Comparison of ENCODE assay signal across 10 mouse cellular contexts in the genomic region with DNA sequence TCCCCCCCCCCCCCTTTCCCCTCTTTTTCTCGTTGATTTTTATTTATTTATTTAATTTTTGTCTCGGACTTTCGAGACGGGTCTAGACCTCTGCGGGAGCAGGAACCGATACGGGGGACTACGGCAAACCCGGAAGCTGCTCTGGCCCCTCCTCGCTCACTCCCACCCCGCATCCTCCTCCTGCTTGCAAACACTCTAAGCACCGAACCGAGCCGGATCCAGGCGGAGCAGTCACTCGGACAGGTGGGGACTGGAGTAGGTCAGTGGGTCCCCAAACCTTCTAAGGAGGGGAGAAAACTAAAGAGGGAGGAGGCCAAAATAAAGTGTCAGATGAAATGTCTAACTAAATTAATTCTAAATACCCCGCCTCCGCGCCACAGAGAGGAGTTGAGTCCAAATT. TPM values are rescaled to one million over a fixed set of nuclear protein-coding genes. Genes with fewer than 3 reads are reported as not detected.
A peak's percentile ranks its signal among the peaks of the same experiment; 100 is the strongest.
DNase-seq lines count a peak whose midpoint lies in the region; ATAC-seq and TF ChIP-seq lines count a peak whose summit lies in the region.
"Had no signal": no experiment of that assay in that cellular context is flagged by ENCODE, and none has a peak within 500 bp of the region (broad histone marks: within the 10 kb centered on the region; RNA-seq: fewer than 3 reads in every experiment).

No protein-coding gene starts in this region.

- H3K4me3 ChIP-seq in embryonic facial prominence, embryonic 10.5 days: peak overlapping the region; percentile 36
- peak overlapping the region; percentile 20; the same call in 1 of the 2 replicates for H3K4me3 ChIP-seq in intestine, embryonic 15.5 days (replicated peaks)
- peak overlapping the region; percentile 14 for H3K4me3 ChIP-seq in neural tube, embryonic 15.5 days (replicated peaks)
- H3K4me3 ChIP-seq in layer of hippocampus, adult 2 months: no peak overlapping the region

- TF ChIP-seq CTCF in layer of hippocampus, adult 2 months (conservative IDR thresholded peaks at IDR 0.05): no peak

- H3K9me3 ChIP-seq in embryonic facial prominence, embryonic 10.5 days: no peaks in the 10 kb centered on the region
- H3K9me3 ChIP-seq in intestine, embryonic 15.5 days: no peaks in the 10 kb centered on the region
- H3K9me3 ChIP-seq in neural tube, embryonic 15.5 days (replicated peaks): no peaks in the 10 kb centered on the region

- DNase-seq in left cerebral cortex, postnatal 4 days: peak; percentile 46
- DNase-seq in left cerebral cortex, adult 9 months (ENCODE audit: low spot score in 2 of 2): no peak
- DNase-seq in embryonic facial prominence, embryonic 10.5 days (ENCODE audit: low spot score): peak; percentile 43
- no peak for DNase-seq in layer of hippocampus, adult 2 months (ENCODE audit: low spot score in 2 of 2)
- no peak for DNase-seq in left cerebral cortex, adult 11 months (ENCODE audit: low spot score)
- DNase-seq: adrenal gland, adult 2 months had no signal

- no peak overlapping the region for H3K9ac ChIP-seq in intestine, embryonic 15.5 days
- H3K9ac ChIP-seq in neural tube, embryonic 15.5 days (replicated peaks): no peak overlapping the region
- H3K9ac ChIP-seq: liver, embryonic 14.5 days had no signal

- ATAC-seq in intestine, embryonic 15.5 days: no peak
- ATAC-seq in neural tube, embryonic 15.5 days (ENCODE audit: low FRiP score): no peak

- H3K27me3 ChIP-seq in embryonic facial prominence, embryonic 10.5 days (replicated peaks; ENCODE audit: low read depth, poor library complexity, severe bottlenecking): peaks cover 100% of the 10 kb centered on the region
- H3K27me3 ChIP-seq in intestine, embryonic 15.5 days (replicated peaks): peaks cover 96% of the 10 kb centered on the region
- peaks cover 91% of the 10 kb centered on the region for H3K27me3 ChIP-seq in neural tube, embryonic 15.5 days (replicated peaks)

- no peak overlapping the region for H3K27ac ChIP-seq in embryonic facial prominence, embryonic 10.5 days (replicated peaks)
- H3K27ac ChIP-seq in intestine, embryonic 15.5 days: no peak overlapping the region
- H3K27ac ChIP-seq in neural tube, embryonic 15.5 days (replicated peaks): no peak overlapping the region
- no peak overlapping the region for H3K27ac ChIP-seq in layer of hippocampus, adult 2 months
- H3K27ac ChIP-seq: liver, embryonic 14.5 days had no signal

- peaks cover 8% of the 10 kb centered on the region for H3K4me1 ChIP-seq in embryonic facial prominence, embryonic 10.5 days
- 0 out of 2 replicates have a peak, but pooled peaks cover 3% of the 10 kb centered on the region for H3K4me1 ChIP-seq in intestine, embryonic 15.5 days (replicated peaks)
- H3K4me1 ChIP-seq in neural tube, embryonic 15.5 days: 0 out of 2 replicates have a peak, but pooled peaks cover 5% of the 10 kb centered on the region

- intact Hi-C loops in left cerebral cortex, postnatal 4 days (cut with DNase I): loop anchor here (10.0 kb wide), 2 partner anchors 208 to 728 kb away; no protein-coding TSS in a partner anchor

- H3K36me3 ChIP-seq in embryonic facial prominence, embryonic 10.5 days (replicated peaks): no peaks in the 10 kb centered on the region
- H3K36me3 ChIP-seq in intestine, embryonic 15.5 days: no peaks in the 10 kb centered on the region
- H3K36me3 ChIP-seq in neural tube, embryonic 15.5 days: no peaks in the 10 kb centered on the region

- WGBS in embryonic facial prominence, embryonic 10.5 days: under 1% methylated on average over 19 of the region's 19 CpGs
- WGBS in intestine, embryonic 15.5 days: under 1% methylated on average over 19 of the region's 19 CpGs
- WGBS in neural tube, embryonic 15.5 days: under 1% methylated on average over 19 of the region's 19 CpGs

- H3K4me2 ChIP-seq in intestine, embryonic 15.5 days (replicated peaks): peak overlapping the region; percentile 41
- H3K4me2 ChIP-seq in neural tube, embryonic 15.5 days: peak overlapping the region; percentile 34

RNA-seq across cellular contexts. Expression of a gene that starts 5.4 kb away (rescaled TPM):
- total RNA-seq in left cerebral cortex, postnatal 4 days (2021): under 1 TPM; 0.12 to 0.14 TPM
- 0.30 and 0.47 TPM in 2 replicates for polyA plus RNA-seq in embryonic facial prominence, embryonic 10.5 days (2016; fragmentation: Nextera tagmentation; extraction: Ambion mirVana)
- not detected in 2 replicates for polyA plus RNA-seq in intestine, embryonic 15.5 days (2015; fragmentation: Nextera tagmentation; extraction: Ambion mirVana)
- 1.0 and 1.2 TPM in 2 replicates for polyA plus RNA-seq in neural tube, embryonic 15.5 days (2015; fragmentation: Nextera tagmentation; extraction: Ambion mirVana)
- total RNA-seq in layer of hippocampus, adult 2 months (2021): not detected
- total RNA-seq: adrenal gland, adult 2 months had no signal
- polyA plus RNA-seq: spleen, adult 2 months had no signal

Comparison
In these comparisons a context has a peak if more than half of its experiments do, and no peak if none do; other contexts are left out.
1. DNase-seq: peak in left cerebral cortex, postnatal 4 days (single experiment) and embryonic facial prominence, embryonic 10.5 days (single experiment); none in left cerebral cortex, adult 9 months (0 of 2), layer of hippocampus, adult 2 months (0 of 2) and left cerebral cortex, adult 11 months (single experiment).